Mouse (Mus musculus): Measurements from ENCODE around the gene Kcnq2. TPM values are rescaled to one million over a fixed set of nuclear protein-coding genes. Genes with fewer than 3 reads are reported as not detected.

The Kcnq2 gene
- polyA plus RNA-seq, 1 experiment from 2014 or later: 2.1 TPM

GRCm38 (mm10) chr2:181078908-181079307 lies 56.2 kb downstream of the Kcnq2 start:
- Histone ChIP-seq H3K4me3 (ENCODE audit: low read depth, low read length) (no peak overlapping the region), H3K27ac (replicated peaks; ENCODE audit: low read depth, low read length) (no peak overlapping the region), H3K4me2 (ENCODE audit: low read depth, low read length) (no peak overlapping the region), H3K9me3 (ENCODE audit: control insufficient read depth, low read length) (no peaks in the 10 kb centered on the region), H3K4me1 (ENCODE audit: control insufficient read depth, insufficient read depth, low read length) (no peaks in the 10 kb centered on the region), H3K9ac (ENCODE audit: low read depth, low read length) (no peak overlapping the region), H3K36me3 (ENCODE audit: control insufficient read depth, insufficient read depth, low read length) (no peaks in the 10 kb centered on the region), H3K27me3 (replicated peaks; ENCODE audit: control insufficient read depth, insufficient read depth, low read length) (no peaks in the 10 kb centered on the region)
- 74% methylated on average over 2 of the region's 2 CpGs for WGBS
- DNase-seq (ENCODE audit: low spot score): no peak
- no peak for ATAC-seq (ENCODE audit: low read depth)

- Histone ChIP-seq H3K9ac (ENCODE audit: low read depth, low read length) (no peak overlapping the region), H3K4me3 (ENCODE audit: low read depth, low read length) (no peak overlapping the region), H3K36me3 (ENCODE audit: control insufficient read depth, insufficient read depth, low read length) (no peaks in the 10 kb centered on the region), H3K4me2 (ENCODE audit: low read depth, low read length) (no peak overlapping the region), H3K4me1 (ENCODE audit: control insufficient read depth, insufficient read depth, low read length) (no peaks in the 10 kb centered on the region), H3K9me3 (ENCODE audit: control insufficient read depth, low read length) (no peaks in the 10 kb centered on the region), H3K27ac (replicated peaks; ENCODE audit: low read depth, low read length) (no peak overlapping the region), H3K27me3 (replicated peaks; ENCODE audit: control insufficient read depth, insufficient read depth, low read length) (no peaks in the 10 kb centered on the region)
- WGBS: 83% methylated on average over 12 of the region's 12 CpGs
- DNase-seq (ENCODE audit: low spot score): no peak
- ATAC-seq (ENCODE audit: low read depth): no peak
Measured at GRCm38 (mm10) chr2:181075501-181075900, 59.6 kb downstream of the Kcnq2 start.

- Histone ChIP-seq H3K27ac (replicated peaks; ENCODE audit: low read depth, low read length) (no peak overlapping the region), H3K4me3 (ENCODE audit: low read depth, low read length) (no peak overlapping the region), H3K9me3 (ENCODE audit: control insufficient read depth, low read length) (no peaks in the 10 kb centered on the region), H3K27me3 (replicated peaks; ENCODE audit: control insufficient read depth, insufficient read depth, low read length) (no peaks in the 10 kb centered on the region), H3K36me3 (ENCODE audit: control insufficient read depth, insufficient read depth, low read length) (no peaks in the 10 kb centered on the region), H3K4me2 (ENCODE audit: low read depth, low read length) (no peak overlapping the region), H3K4me1 (ENCODE audit: control insufficient read depth, insufficient read depth, low read length) (no peaks in the 10 kb centered on the region), H3K9ac (ENCODE audit: low read depth, low read length) (no peak overlapping the region)
- 0% methylated on average over 1 of the region's 1 CpGs for WGBS
- ATAC-seq (ENCODE audit: low read depth) (no peak), DNase-seq (ENCODE audit: low spot score) (no peak)
Measured at GRCm38 (mm10) chr2:181072403-181072714, 62.7 kb downstream of the Kcnq2 start.

GRCm38 (mm10) chr2:181071706-181072402 lies 63.2 kb downstream of the Kcnq2 start:
- DNase-seq (ENCODE audit: low spot score) (peak; percentile 70), ATAC-seq (ENCODE audit: low read depth) (no peak)
- no peak overlapping the region for H3K4me2 ChIP-seq (ENCODE audit: low read depth, low read length)
- no peaks in the 10 kb centered on the region for H3K36me3 ChIP-seq (ENCODE audit: control insufficient read depth, insufficient read depth, low read length)
- no peaks in the 10 kb centered on the region for H3K9me3 ChIP-seq (ENCODE audit: control insufficient read depth, low read length)
- no peak overlapping the region for H3K4me3 ChIP-seq (ENCODE audit: low read depth, low read length)
- no peak overlapping the region for H3K27ac ChIP-seq (replicated peaks; ENCODE audit: low read depth, low read length)
- no peaks in the 10 kb centered on the region for H3K27me3 ChIP-seq (replicated peaks; ENCODE audit: control insufficient read depth, insufficient read depth, low read length)
- no peak overlapping the region for H3K9ac ChIP-seq (ENCODE audit: low read depth, low read length)
- 53% methylated on average over 7 of the region's 7 CpGs for whole genome bisulfite sequencing
- no peaks in the 10 kb centered on the region for H3K4me1 ChIP-seq (ENCODE audit: control insufficient read depth, insufficient read depth, low read length)

GRCm38 (mm10) chr2:181070136-181070535 lies 65.0 kb downstream of the Kcnq2 start:
- no peaks in the 10 kb centered on the region for H3K9me3 ChIP-seq (ENCODE audit: control insufficient read depth, low read length)
- H3K4me2 ChIP-seq (ENCODE audit: low read depth, low read length): no peak overlapping the region
- no peak overlapping the region for H3K4me3 ChIP-seq (ENCODE audit: low read depth, low read length)
- no peaks in the 10 kb centered on the region for H3K36me3 ChIP-seq (ENCODE audit: control insufficient read depth, insufficient read depth, low read length)
- H3K27ac ChIP-seq (replicated peaks; ENCODE audit: low read depth, low read length): no peak overlapping the region
- 57% methylated on average over 7 of the region's 7 CpGs for WGBS
- H3K4me1 ChIP-seq (ENCODE audit: control insufficient read depth, insufficient read depth, low read length): no peaks in the 10 kb centered on the region
- no peak overlapping the region for H3K9ac ChIP-seq (ENCODE audit: low read depth, low read length)
- DNase-seq (ENCODE audit: low spot score) (peak; percentile 22), ATAC-seq (ENCODE audit: low read depth) (0 out of 2 replicates have a peak, but pooled peaks have one; percentile 37)
- no peaks in the 10 kb centered on the region for H3K27me3 ChIP-seq (replicated peaks; ENCODE audit: control insufficient read depth, insufficient read depth, low read length)

GRCm38 (mm10) chr2:181068499-181068898 lies 66.6 kb downstream of the Kcnq2 start:
- no peaks in the 10 kb centered on the region for H3K36me3 ChIP-seq (ENCODE audit: control insufficient read depth, insufficient read depth, low read length)
- ATAC-seq (ENCODE audit: low read depth) (no peak), DNase-seq (ENCODE audit: low spot score) (no peak)
- no peak overlapping the region for H3K4me2 ChIP-seq (ENCODE audit: low read depth, low read length)
- H3K27ac ChIP-seq (replicated peaks; ENCODE audit: low read depth, low read length): no peak overlapping the region
- no peak overlapping the region for H3K4me3 ChIP-seq (ENCODE audit: low read depth, low read length)
- WGBS: 65% methylated on average over 5 of the region's 5 CpGs
- H3K27me3 ChIP-seq (replicated peaks; ENCODE audit: control insufficient read depth, insufficient read depth, low read length): no peaks in the 10 kb centered on the region
- no peaks in the 10 kb centered on the region for H3K4me1 ChIP-seq (ENCODE audit: control insufficient read depth, insufficient read depth, low read length)
- H3K9ac ChIP-seq (ENCODE audit: low read depth, low read length): no peak overlapping the region
- H3K9me3 ChIP-seq (ENCODE audit: control insufficient read depth, low read length): no peaks in the 10 kb centered on the region

- no peaks in the 10 kb centered on the region for H3K4me1 ChIP-seq (ENCODE audit: control insufficient read depth, insufficient read depth, low read length)
- WGBS: 49% methylated on average over 4 of the region's 4 CpGs
- DNase-seq (ENCODE audit: low spot score) (no peak), ATAC-seq (ENCODE audit: low read depth) (no peak)
- no peaks in the 10 kb centered on the region for H3K27me3 ChIP-seq (replicated peaks; ENCODE audit: control insufficient read depth, insufficient read depth, low read length)
- H3K9ac ChIP-seq (ENCODE audit: low read depth, low read length): no peak overlapping the region
- H3K27ac ChIP-seq (replicated peaks; ENCODE audit: low read depth, low read length): no peak overlapping the region
- no peaks in the 10 kb centered on the region for H3K36me3 ChIP-seq (ENCODE audit: control insufficient read depth, insufficient read depth, low read length)
- no peaks in the 10 kb centered on the region for H3K9me3 ChIP-seq (ENCODE audit: control insufficient read depth, low read length)
- no peak overlapping the region for H3K4me2 ChIP-seq (ENCODE audit: low read depth, low read length)
- H3K4me3 ChIP-seq (ENCODE audit: low read depth, low read length): no peak overlapping the region
Measured at GRCm38 (mm10) chr2:181065827-181066226, 69.3 kb downstream of the Kcnq2 start.

- DNase-seq (ENCODE audit: low spot score) (peak; percentile 61), ATAC-seq (ENCODE audit: low read depth) (peak; percentile 79; the same call in 1 of the 2 replicates)
- no peaks in the 10 kb centered on the region for H3K9me3 ChIP-seq (ENCODE audit: control insufficient read depth, low read length)
- H3K4me3 ChIP-seq (ENCODE audit: low read depth, low read length): no peak overlapping the region
- H3K4me2 ChIP-seq (ENCODE audit: low read depth, low read length): no peak overlapping the region
- no peaks in the 10 kb centered on the region for H3K4me1 ChIP-seq (ENCODE audit: control insufficient read depth, insufficient read depth, low read length)
- no peaks in the 10 kb centered on the region for H3K27me3 ChIP-seq (replicated peaks; ENCODE audit: control insufficient read depth, insufficient read depth, low read length)
- WGBS: 19% methylated on average over 5 of the region's 5 CpGs
- H3K27ac ChIP-seq (replicated peaks; ENCODE audit: low read depth, low read length): no peak overlapping the region
- no peak overlapping the region for H3K9ac ChIP-seq (ENCODE audit: low read depth, low read length)
- H3K36me3 ChIP-seq (ENCODE audit: control insufficient read depth, insufficient read depth, low read length): no peaks in the 10 kb centered on the region
Measured at GRCm38 (mm10) chr2:181060127-181060526, 75.0 kb downstream of the Kcnq2 start.

- DNase-seq (ENCODE audit: low spot score) (no peak), ATAC-seq (ENCODE audit: low read depth) (no peak; the same call in 1 of the 2 replicates)
- Histone ChIP-seq H3K4me3 (ENCODE audit: low read depth, low read length) (no peak overlapping the region), H3K9ac (ENCODE audit: low read depth, low read length) (no peak overlapping the region), H3K9me3 (ENCODE audit: control insufficient read depth, low read length) (no peaks in the 10 kb centered on the region), H3K4me2 (ENCODE audit: low read depth, low read length) (no peak overlapping the region), H3K27ac (replicated peaks; ENCODE audit: low read depth, low read length) (no peak overlapping the region), H3K36me3 (ENCODE audit: control insufficient read depth, insufficient read depth, low read length) (no peaks in the 10 kb centered on the region), H3K4me1 (ENCODE audit: control insufficient read depth, insufficient read depth, low read length) (no peaks in the 10 kb centered on the region), H3K27me3 (replicated peaks; ENCODE audit: control insufficient read depth, insufficient read depth, low read length) (no peaks in the 10 kb centered on the region)
- 38% methylated on average over 3 of the region's 3 CpGs for WGBS
Measured at GRCm38 (mm10) chr2:181058193-181058592, 76.9 kb downstream of the Kcnq2 start.

All from embryonic facial prominence, embryonic 14.5 days (tissue).